Mouse (Mus musculus): ENCODE measurements around the gene Tdgf1.

DNA sequence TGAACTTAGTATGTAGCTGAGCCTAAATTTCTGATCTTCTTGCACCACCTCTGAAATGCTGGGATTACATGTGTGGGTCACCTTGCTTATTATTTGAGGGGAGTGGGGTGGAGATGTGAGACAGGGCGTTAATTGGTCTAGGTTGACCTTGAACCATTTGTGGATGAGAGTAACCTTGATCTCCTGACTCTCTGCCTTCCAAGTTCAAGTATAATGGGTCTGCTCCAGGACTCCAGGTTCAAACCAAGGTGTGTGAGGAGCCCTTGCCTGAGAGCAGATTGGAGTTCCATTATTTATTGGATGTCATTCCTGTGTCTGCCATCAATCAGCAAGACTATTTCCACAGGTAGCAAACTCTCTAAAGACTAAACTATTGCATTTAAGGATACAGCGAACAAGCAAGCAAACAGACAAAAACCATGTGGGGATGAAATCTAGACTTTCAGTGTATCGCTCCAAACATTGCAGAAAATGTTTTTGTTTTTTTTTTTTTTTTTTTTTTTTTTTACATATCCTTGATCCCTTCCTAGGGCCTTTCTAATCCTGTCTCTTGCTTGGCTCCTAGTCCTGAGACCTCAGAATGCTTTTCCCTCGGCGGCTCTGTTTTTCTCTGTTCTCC lies 7.1 kb upstream of the Tdgf1 start:
- TF ChIP-seq RCOR1 (conservative IDR thresholded peaks at IDR 0.05; ENCODE audit: low read depth, low read length) (no peak), POLR2A (IDR thresholded peaks at IDR 0.05; ENCODE audit: low read depth, low read length) (no peak), CTCF (conservative IDR thresholded peaks at IDR 0.05 in 1 of 2, IDR thresholded peaks at IDR 0.05 in 1 of 2; ENCODE audit: low read depth in 2 of 2, low read length in 2 of 2) (no peak), CHD1 (IDR thresholded peaks at IDR 0.05; ENCODE audit: low read depth, low read length) (no peak), ZMIZ1 (IDR thresholded peaks at IDR 0.05; ENCODE audit: low read depth, low read length) (no peak), ETS1 (conservative IDR thresholded peaks at IDR 0.05; ENCODE audit: low read depth, low read length) (no peak), ZKSCAN1 (IDR thresholded peaks at IDR 0.05; ENCODE audit: borderline replicate concordance, low read depth, low read length) (no peak), POLR2AphosphoS2 (IDR thresholded peaks at IDR 0.05; ENCODE audit: low read depth, low read length) (no peak), NELFE (IDR thresholded peaks at IDR 0.05; ENCODE audit: low read depth, low read length) (no peak), SMC3 (IDR thresholded peaks at IDR 0.05; ENCODE audit: low read depth, low read length) (no peak)

Data from CH12.LX (cell line).